Mouse (Mus musculus) lung, postnatal 0 days (tissue): ENCODE results near the gene Psme4. TPM values are rescaled to one million over a fixed set of nuclear protein-coding genes. Genes with fewer than 3 reads are reported as not detected.

ENCODE experiments used
- ATAC-seq: fragments of 200-750 bp; cut with Nextera tagmentation; 2 replicates; pipeline ENCODE4 v1.8.0; 2017; ENCODE audit warnings: moderate library complexity
- DNase-seq: peaks from one replicate; pipeline ENCODE4 v3.0.0-alpha.2; 2016; ENCODE audit warnings: low spot score
- H3K27ac ChIP-seq: fragments of 300-500 bp; sonication (generic); 2 replicates; pipeline ENCODE4 v1.5.1; 2014; ENCODE audit warnings: antibody characterized with exemption, mild to moderate bottlenecking, low read length, mixed read lengths
- H3K27me3 ChIP-seq: fragments of 300-500 bp; sonication (generic); replicated peaks from 2 replicates; pipeline ENCODE4 v1.6.1; 2014; ENCODE audit warnings: low read length, mixed read lengths; ENCODE audit not compliant: insufficient read depth
- H3K36me3 ChIP-seq: fragments of 300-500 bp; sonication (generic); 2 replicates; pipeline ENCODE4 v1.6.1; 2014; ENCODE audit warnings: low read length, mixed read lengths; ENCODE audit not compliant: insufficient read depth
- H3K4me1 ChIP-seq: fragments of 300-500 bp; sonication (generic); 2 replicates; pipeline ENCODE4 v1.6.1; 2014; ENCODE audit warnings: antibody characterized with exemption, low read depth, low read length, mixed read lengths; ENCODE audit not compliant: insufficient read depth
- H3K4me2 ChIP-seq: fragments of 300-500 bp; sonication (generic); replicated peaks from 2 replicates; pipeline ENCODE4 v1.6.1; 2014; ENCODE audit warnings: low read depth, mild to moderate bottlenecking, low read length, moderate library complexity, mixed read lengths
- H3K4me3 ChIP-seq: fragments of 300-500 bp; sonication (generic); 2 replicates; pipeline ENCODE4 v1.5.1; 2014; ENCODE audit warnings: low read depth, low read length
- H3K9ac ChIP-seq: fragments of 300-500 bp; sonication (generic); replicated peaks from 2 replicates; pipeline ENCODE4 v1.6.1; 2014; ENCODE audit warnings: low read depth, mild to moderate bottlenecking
- H3K9me3 ChIP-seq: fragments of 300-500 bp; sonication (generic); 2 replicates; pipeline ENCODE4 v1.6.1; 2016; ENCODE audit warnings: low read length, mixed read lengths
- CTCF ChIP-seq: IDR thresholded peaks from 2 replicates; pipeline ENCODE4 v1.5.1; 2016; ENCODE audit warnings: antibody characterized with exemption, mild to moderate bottlenecking
- EP300 ChIP-seq: IDR thresholded peaks from 2 replicates; pipeline ENCODE4 v1.6.1; 2016; ENCODE audit warnings: antibody characterized with exemption, mild to moderate bottlenecking, control low read depth
- WGBS: fragments of 180-500 bp; shearing (Covaris S2); extraction: QIAGEN DNeasy Blood & Tissue Kit; methylation state at CpG from one replicate; pipeline ENCODE4 v1.1.7; 2014; 5-methylcytosine and 5-hydroxymethylcytosine counted together
- polyA plus RNA-seq: library from polyadenylated mRNA; unstranded; fragments of >200 nt; fragmentation: Nextera tagmentation; extraction: Ambion mirVana; gene quantifications from 2 replicates; pipeline ENCODE4 v1.2.1, GENCODE M21; 2015

Gene Psme4
- polyA plus RNA-seq, 1 experiment from 2014 or later = 14.3 TPM

DNA sequence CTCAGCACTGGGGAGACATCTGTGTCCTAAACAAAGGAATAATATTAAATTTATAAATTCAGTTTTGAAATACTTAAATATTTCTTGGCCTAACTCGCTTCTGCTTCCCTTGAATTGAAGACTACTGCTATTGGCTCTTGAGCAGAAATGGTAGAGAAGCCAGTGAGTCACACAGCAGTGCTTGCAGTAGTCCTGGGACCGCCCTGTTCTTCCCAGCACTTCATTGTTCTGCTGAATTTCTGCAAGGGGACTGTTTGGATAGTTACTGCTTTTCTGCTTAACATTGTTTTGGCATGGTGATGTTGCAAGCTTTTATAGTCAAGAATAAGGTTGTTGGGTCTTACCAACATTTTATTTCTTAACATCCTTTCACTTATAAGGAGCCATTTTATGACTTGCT is 25.7 kb downstream of the Psme4 start:
- Histone ChIP-seq H3K27me3 (no peaks in the 10 kb centered on the region), H3K36me3 (no peaks in the 10 kb centered on the region), H3K4me1 (no peaks in the 10 kb centered on the region), H3K9me3 (no peaks in the 10 kb centered on the region), H3K4me3 (no peak overlapping the region), H3K27ac (no peak overlapping the region), H3K9ac (no peak overlapping the region), H3K4me2 (no peak overlapping the region)
- 65% methylated on average over 2 of the region's 2 CpGs for WGBS
- DNase-seq (peak; percentile 61), ATAC-seq (peak; percentile 64; the same call in 1 of the 2 replicates)
- TF ChIP-seq EP300 (no peak; the same call in 1 of the 2 replicates), CTCF (no peak)

GRCm38 (mm10) chr11:30799496-30799895 is 28.0 kb downstream of the Psme4 start:
- ATAC-seq (peak; percentile 59; the same call in 1 of the 2 replicates), DNase-seq (peak; percentile 71)
- no peak overlapping the region for H3K4me3 ChIP-seq
- no peaks in the 10 kb centered on the region for H3K36me3 ChIP-seq
- H3K9ac ChIP-seq = no peak overlapping the region
- H3K27ac ChIP-seq = no peak overlapping the region
- H3K27me3 ChIP-seq = no peaks in the 10 kb centered on the region
- H3K4me1 ChIP-seq = no peaks in the 10 kb centered on the region
- H3K9me3 ChIP-seq = no peaks in the 10 kb centered on the region
- H3K4me2 ChIP-seq = no peak overlapping the region
- TF ChIP-seq CTCF = peak; percentile 82
- no peak for TF ChIP-seq EP300
- 77% methylated on average over 1 of the region's 1 CpGs for WGBS

- no peaks in the 10 kb centered on the region for H3K4me1 ChIP-seq
- H3K4me2 ChIP-seq = no peak overlapping the region
- no peak overlapping the region for H3K27ac ChIP-seq
- H3K36me3 ChIP-seq = no peaks in the 10 kb centered on the region
- no peaks in the 10 kb centered on the region for H3K9me3 ChIP-seq
- TF ChIP-seq CTCF (no peak), EP300 (no peak)
- ATAC-seq (no peak), DNase-seq (no peak)
- no peak overlapping the region for H3K9ac ChIP-seq
- no peaks in the 10 kb centered on the region for H3K27me3 ChIP-seq
- H3K4me3 ChIP-seq = no peak overlapping the region
Measured at GRCm38 (mm10) chr11:30800091-30800490, 28.6 kb downstream of the Psme4 start.

- Histone ChIP-seq H3K9me3 (no peaks in the 10 kb centered on the region), H3K4me2 (no peak overlapping the region), H3K4me3 (no peak overlapping the region), H3K27ac (no peak overlapping the region), H3K4me1 (no peaks in the 10 kb centered on the region), H3K36me3 (0 out of 2 replicates have a peak, but pooled peaks cover 4% of the 10 kb centered on the region), H3K27me3 (no peaks in the 10 kb centered on the region), H3K9ac (no peak overlapping the region)
- no peak for ATAC-seq
- DNase-seq = no peak
- WGBS = 86% methylated on average over 1 of the region's 1 CpGs
- no peak for TF ChIP-seq EP300
- no peak for TF ChIP-seq CTCF
Measured at GRCm38 (mm10) chr11:30802421-30802820, 30.9 kb downstream of the Psme4 start.

DNA sequence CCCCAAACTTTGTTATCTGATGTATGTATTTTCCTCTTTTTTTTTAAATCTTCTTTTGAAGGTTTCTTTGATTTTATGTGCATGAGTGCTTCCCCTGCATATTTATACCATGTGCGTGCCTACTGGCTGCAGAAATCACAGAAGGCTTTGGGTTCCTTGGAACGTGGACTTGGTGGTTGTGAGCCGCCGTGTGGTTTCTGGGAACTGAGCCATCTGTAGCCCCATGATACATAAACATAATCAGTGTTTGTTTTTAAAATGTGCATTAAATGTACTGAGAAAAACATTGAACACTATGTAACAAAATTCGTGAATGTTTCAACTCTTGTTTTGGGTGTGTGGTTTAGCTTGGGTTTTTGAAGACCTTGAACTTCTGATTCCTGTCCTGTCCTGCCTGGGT is 49.6 kb downstream of the Psme4 start:
- DNase-seq (no peak), ATAC-seq (no peak)
- TF ChIP-seq CTCF (no peak), EP300 (no peak)
- Histone ChIP-seq H3K9me3 (no peaks in the 10 kb centered on the region), H3K27ac (no peak overlapping the region), H3K4me2 (no peak overlapping the region), H3K4me1 (no peaks in the 10 kb centered on the region), H3K9ac (no peak overlapping the region), H3K36me3 (0 out of 2 replicates have a peak, but pooled peaks cover 5% of the 10 kb centered on the region), H3K27me3 (no peaks in the 10 kb centered on the region), H3K4me3 (no peak overlapping the region)
- WGBS = 67% methylated on average over 5 of the region's 5 CpGs

DNA sequence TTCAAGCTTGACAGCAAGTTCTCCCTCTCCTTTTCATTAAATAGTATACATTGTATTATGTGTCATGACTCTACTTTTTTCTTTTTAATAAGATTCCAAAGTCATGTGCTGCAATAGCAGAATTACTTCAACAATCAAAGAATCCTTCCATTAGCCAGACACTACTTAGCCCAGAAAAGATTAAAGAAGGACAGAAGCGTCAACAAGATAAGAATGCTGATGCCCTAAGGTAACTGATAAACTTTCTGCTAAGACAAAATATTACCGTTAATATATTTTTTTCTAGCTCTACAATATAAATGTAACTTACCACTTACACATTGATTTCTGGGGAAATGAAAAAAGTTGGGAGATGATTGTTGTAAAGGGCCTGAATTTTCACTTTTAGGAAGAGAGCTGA is 67.3 kb downstream of the Psme4 start:
- Histone ChIP-seq H3K9me3 (no peaks in the 10 kb centered on the region), H3K27ac (no peak overlapping the region), H3K36me3 (peaks cover 19% of the 10 kb centered on the region; the same call in 1 of the 2 replicates), H3K4me3 (no peak overlapping the region), H3K9ac (no peak overlapping the region), H3K4me1 (no peaks in the 10 kb centered on the region), H3K4me2 (no peak overlapping the region), H3K27me3 (no peaks in the 10 kb centered on the region)
- TF ChIP-seq EP300 (no peak), CTCF (no peak)
- no peak for DNase-seq
- 96% methylated on average over 2 of the region's 2 CpGs for WGBS
- no peak for ATAC-seq

- no peak overlapping the region for H3K4me3 ChIP-seq
- ATAC-seq (no peak), DNase-seq (no peak)
- no peaks in the 10 kb centered on the region for H3K27me3 ChIP-seq
- no peak for TF ChIP-seq EP300
- no peak for TF ChIP-seq CTCF
- WGBS = 81% methylated on average over 1 of the region's 1 CpGs
- H3K9ac ChIP-seq = no peak overlapping the region
- H3K36me3 ChIP-seq = 0 out of 2 replicates have a peak, but pooled peaks cover 12% of the 10 kb centered on the region
- no peaks in the 10 kb centered on the region for H3K9me3 ChIP-seq
- no peaks in the 10 kb centered on the region for H3K4me1 ChIP-seq
- H3K27ac ChIP-seq = no peak overlapping the region
- no peak overlapping the region for H3K4me2 ChIP-seq
Measured at GRCm38 (mm10) chr11:30844355-30844754, 72.8 kb downstream of the Psme4 start.
